Mouse (Mus musculus) gastrocnemius, adult 18-20 months (tissue): ENCODE data around the gene Ttc23. TPM values are rescaled to one million over a fixed set of nuclear protein-coding genes. Genes with fewer than 3 reads are reported as not detected.
A peak's percentile ranks its signal among the peaks of the same experiment; 100 is the strongest.

Experiments
- DNase-seq: peaks from one replicate; pipeline ENCODE4 v3.0.0; 2021; ENCODE audit warnings: low spot score
- total RNA-seq, 2 experiments: library from RNA; stranded (reverse); gene quantifications; 2 replicates each; pipeline ENCODE4 v1.2.3; 2021

Ttc23 gene
- total RNA-seq, 2 experiments from 2014 or later = 18.6 to 19.2 TPM

GRCm38 (mm10) chr7:67644833-67645680, 2.2 kb upstream of the Ttc23 start, which contains the start of gene Lrrc28:
Gene Lrrc28 (minus strand): TSS chr7:67645268.
- DNase-seq = peak; percentile 100

- DNase-seq = no peak
Measured at GRCm38 (mm10) chr7:67645681-67646014, 1.6 kb upstream of the Ttc23 start.

DNA sequence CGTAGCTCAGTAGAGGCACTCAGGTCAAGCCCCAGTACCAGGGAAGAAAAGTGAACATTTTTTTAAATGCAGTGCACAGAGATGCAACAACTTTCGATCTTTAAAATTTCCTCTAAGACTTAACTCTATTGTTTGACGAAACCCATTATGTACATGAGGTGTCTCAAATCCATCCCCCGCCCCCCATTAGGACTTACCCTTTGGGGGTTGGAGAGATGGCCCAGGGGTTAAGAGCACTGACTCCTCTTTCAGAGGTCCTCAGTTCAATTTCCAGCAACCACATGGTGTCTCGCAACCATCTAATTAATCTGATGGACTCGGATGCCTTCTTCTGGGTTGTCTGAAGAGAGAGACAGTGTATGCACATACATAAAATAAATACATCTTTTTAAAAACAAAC, 1.1 kb upstream of the Ttc23 start:
- DNase-seq = no peak

GRCm38 (mm10) chr7:67648376-67648775, 1.2 kb downstream of the Ttc23 start:
- DNase-seq = no peak

DNA sequence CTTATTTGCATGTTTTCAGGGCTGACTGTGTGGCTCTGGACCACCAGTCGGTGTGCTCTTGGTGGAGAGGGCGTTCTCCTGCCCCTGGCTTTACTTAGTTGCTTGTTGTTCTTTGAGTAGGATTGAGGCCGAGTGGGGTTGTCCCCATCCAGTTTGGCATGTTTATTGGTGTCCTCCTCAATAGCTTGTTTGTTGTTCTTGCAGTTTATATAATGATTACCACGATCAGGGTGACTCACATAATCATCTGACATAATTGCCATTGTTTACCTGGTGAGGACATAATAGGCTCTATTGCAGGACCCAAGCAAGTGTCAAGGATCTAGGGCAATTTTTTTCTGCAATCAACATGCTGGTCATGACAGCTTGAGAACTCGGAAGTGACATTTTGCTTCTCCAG, 5.0 kb downstream of the Ttc23 start:
- DNase-seq = no peak

- DNase-seq = no peak
Measured at GRCm38 (mm10) chr7:67654668-67655067, 7.5 kb downstream of the Ttc23 start.

- no peak for DNase-seq
Measured at GRCm38 (mm10) chr7:67655186-67655585, 8.0 kb downstream of the Ttc23 start.

DNA sequence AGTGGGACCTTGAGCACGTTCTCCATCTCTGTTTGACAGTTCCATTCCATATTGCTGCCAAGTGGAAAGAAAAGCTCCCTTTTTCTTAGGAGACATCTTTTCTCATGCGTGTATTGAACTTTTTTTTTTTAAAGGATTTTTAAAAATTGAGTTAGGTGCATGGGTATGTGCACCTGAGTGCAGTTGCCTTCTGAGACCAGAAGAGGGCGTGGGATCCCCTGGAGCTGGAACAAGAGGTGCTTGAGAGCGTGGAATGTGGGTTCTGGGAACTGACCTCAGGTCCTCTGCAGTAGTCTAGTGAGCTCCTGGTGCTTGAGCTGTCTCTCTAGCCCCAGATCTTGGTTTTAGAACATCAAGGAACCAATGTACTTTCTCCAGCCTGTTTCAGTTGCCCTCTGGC, 10.9 kb downstream of the Ttc23 start:
- DNase-seq = no peak

DNA sequence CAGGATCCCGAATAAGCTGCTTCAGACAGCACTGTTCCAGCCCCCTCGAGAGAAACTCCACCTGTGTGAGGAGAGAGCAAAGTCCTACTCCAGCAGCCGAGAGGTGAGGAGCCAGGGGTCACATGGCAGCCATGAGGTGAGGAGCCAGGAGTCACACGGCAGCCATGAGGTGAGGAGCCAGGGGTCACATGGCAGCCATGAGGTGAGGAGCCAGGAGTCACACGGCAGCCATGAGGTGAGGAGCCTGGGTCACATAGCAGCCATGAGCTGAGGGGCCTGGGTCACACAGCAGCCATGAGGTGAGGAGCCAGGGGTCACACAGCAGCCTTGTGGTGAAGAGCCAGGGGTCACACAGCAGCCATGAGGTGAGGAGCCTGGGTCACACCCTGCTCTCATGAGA, 15.2 kb downstream of the Ttc23 start:
- no peak for DNase-seq

DNA sequence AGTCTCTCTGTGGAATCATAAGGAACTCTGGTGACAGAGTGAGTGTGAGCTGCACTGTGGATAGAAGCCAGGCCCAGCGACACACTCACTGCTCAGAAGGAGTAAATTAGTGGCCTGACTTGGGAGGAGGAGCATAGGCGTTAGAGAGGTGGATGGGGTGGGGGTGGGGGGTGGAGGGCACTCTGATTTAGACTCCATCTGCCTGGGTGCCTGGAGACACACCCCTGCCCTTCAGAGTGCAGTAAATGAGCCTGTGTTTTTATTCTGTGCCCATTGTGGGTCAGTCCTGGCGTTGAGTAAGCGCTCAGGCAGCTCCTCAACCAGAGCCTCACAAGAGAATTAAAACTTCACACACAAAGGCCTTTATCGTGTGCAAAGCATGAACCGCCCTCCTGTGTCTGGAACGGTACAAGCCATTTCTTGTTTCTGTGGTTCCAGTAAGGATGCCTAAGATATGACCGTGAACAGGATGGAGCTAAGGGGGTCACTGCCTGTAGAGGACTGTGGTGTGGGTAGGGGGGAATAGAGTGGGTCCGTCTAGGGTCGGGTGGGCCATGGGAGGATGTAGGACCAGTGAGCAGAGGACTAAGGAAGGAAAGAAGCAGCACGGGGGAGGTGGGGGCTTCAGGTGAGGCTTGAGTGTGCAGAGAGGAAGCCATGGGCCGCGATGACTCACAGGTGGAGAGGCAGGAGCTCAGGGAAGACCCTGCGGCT, 16.9 kb downstream of the Ttc23 start:
- no peak for DNase-seq

DNA sequence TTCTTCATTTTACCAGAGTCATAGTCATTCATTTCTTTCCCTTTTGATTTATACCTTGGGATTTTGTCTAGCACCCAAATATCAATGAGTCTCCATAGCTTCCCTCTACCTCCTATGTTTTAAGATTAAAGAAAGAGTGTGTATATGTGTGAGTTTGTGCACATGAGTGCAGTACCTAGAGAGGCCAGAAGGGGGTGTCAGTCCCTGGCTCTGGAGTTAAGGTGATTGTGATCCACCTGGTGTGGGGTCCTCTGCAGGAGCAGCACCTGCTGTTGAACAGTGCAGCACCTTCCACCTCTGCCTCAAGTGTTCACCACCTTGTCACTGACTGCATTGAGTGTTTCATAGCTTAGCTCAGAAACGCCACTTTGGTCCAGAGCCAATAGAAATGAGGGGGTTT, 23.8 kb downstream of the Ttc23 start:
- no peak for DNase-seq

DNA sequence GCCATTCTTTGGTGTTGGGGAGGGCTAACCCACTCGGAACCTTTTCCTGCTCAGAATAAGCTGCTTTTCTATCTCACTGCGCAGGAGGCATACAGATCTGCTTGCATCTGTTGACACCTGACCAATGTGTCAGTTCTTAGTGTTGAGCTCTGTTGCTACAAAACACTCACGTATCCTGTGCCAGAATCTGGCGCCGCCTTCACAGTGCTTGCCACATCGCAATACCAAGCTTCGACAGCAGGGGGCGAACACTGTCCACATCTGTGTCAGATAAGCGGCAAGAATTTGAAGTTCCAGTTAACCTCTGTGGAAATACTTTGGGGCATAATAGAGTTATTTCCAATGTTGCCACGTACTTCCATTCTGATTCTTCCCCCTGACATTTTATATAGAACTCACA, 25.4 kb downstream of the Ttc23 start:
- DNase-seq = peak; percentile 98

DNA sequence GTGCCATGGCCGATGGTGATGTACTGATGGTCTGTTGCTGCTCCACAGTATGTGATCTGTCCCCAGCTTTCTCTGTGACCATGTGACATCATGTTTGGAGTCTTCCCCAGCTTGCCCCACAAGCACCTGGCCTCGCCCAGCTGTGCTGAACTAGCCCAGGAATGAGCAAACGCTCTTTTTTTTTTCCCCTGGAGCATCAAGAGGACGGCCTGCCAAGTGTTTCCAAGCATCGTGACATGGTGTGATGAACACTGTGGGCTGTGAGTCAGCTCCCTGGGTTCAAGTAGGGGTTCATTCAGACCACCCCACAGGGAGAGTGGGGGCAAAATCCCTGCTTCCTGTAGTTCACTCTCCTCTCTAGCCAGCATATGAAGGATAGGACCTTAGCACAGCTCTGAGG, 26.4 kb downstream of the Ttc23 start:
- no peak for DNase-seq

GRCm38 (mm10) chr7:67678878-67679499, 31.8 kb downstream of the Ttc23 start:
- no peak for DNase-seq

- DNase-seq = no peak
Measured at GRCm38 (mm10) chr7:67681078-67681477, 33.9 kb downstream of the Ttc23 start.

DNA sequence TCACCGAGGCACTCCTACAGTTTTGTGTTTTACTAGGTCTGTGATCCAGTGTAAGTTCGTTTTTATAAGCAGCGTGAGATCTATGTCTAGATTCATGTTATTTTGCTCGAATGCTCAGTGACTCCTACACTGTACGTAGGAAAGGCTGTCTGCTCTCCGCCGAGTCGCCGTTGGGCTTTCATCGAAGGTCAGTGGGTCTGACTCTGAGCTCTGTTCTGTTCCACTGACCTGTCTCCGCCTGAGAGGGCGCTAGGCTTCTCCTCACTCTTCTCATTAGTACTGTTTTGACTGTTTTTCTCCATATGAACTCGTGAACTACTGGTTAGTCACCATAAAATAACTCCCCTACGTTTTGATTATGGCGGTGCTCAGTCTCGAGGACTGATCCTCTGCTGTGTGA, 35.8 kb downstream of the Ttc23 start:
- DNase-seq = no peak

- no peak for DNase-seq
Measured at GRCm38 (mm10) chr7:67686545-67686944, 39.3 kb downstream of the Ttc23 start.

DNA sequence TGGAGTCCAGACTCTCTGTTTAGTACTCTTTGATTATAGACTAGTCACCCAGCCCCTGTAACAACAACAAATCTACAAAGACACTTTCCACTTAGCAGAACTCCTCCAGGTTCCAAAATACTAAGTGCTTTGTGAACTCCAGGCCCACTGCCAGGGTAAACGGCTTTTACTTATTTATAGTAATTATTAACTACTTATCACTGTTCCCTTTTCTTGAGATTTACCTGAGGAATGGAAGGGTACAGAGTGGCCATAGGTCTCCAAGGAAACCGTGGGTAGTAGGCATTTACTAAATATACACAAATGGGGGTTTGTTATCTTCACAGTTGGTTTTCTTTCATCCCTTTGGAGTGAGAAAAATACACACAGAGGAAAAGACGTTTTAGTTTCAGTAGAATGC, 41.1 kb downstream of the Ttc23 start:
- no peak for DNase-seq

GRCm38 (mm10) chr7:67689793-67690192, 42.6 kb downstream of the Ttc23 start:
- DNase-seq = no peak

GRCm38 (mm10) chr7:67691036-67691435, 43.8 kb downstream of the Ttc23 start:
- peak; percentile 70 for DNase-seq

DNA sequence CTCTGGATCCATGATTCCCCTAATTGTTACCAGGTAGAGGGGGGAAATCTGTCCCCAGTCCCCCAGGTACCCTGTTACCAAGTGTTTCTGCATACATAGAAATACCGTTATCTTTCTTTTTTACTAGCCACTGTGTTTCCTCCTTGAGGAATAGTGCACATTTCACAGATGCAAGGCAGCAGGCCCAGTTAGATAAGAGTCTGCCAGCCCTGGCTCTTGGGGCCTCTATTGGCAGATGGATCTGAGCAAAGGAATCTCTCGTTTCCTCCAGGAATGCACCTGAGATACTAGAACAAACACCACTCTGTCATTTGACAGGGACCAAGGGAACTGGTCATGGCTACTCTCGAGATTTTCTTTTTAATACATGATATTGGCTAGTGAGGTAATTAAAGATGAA, 44.9 kb downstream of the Ttc23 start:
- DNase-seq = no peak

- DNase-seq = no peak
Measured at GRCm38 (mm10) chr7:67692791-67693538, 45.8 kb downstream of the Ttc23 start.
